Mouse (Mus musculus): Measurements from ENCODE around the gene Lgmn. TPM values are rescaled to one million over a fixed set of nuclear protein-coding genes. Genes with fewer than 3 reads are reported as not detected.

Gene Lgmn
- polyA plus RNA-seq, 1 experiment from 2014 or later, result 62.5 TPM

GRCm38 (mm10) chr12:102354126-102354984 lies 85.3 kb downstream of the Lgmn start:
- Histone ChIP-seq H3K27me3 (ENCODE audit: insufficient read depth, poor library complexity, severe bottlenecking) (no peaks in the 10 kb centered on the region), H3K9me3 (no peaks in the 10 kb centered on the region), H3K36me3 (no peaks in the 10 kb centered on the region), H3K27ac (no peak overlapping the region), H3K4me1 (replicated peaks) (no peaks in the 10 kb centered on the region), H3K4me3 (no peak overlapping the region)
- no peak for DNase-seq (ENCODE audit: low spot score)
- WGBS, result 91% methylated on average over 10 of the region's 10 CpGs

- 88% methylated on average over 1 of the region's 1 CpGs for WGBS
- Histone ChIP-seq H3K4me3 (no peak overlapping the region), H3K27ac (no peak overlapping the region), H3K9me3 (no peaks in the 10 kb centered on the region), H3K27me3 (ENCODE audit: insufficient read depth, poor library complexity, severe bottlenecking) (no peaks in the 10 kb centered on the region), H3K4me1 (replicated peaks) (no peaks in the 10 kb centered on the region), H3K36me3 (no peaks in the 10 kb centered on the region)
- no peak for DNase-seq (ENCODE audit: low spot score)
Observed at GRCm38 (mm10) chr12:102350997-102351396, 88.6 kb downstream of the Lgmn start.

GRCm38 (mm10) chr12:102348447-102348846 lies 91.2 kb downstream of the Lgmn start:
- H3K27ac ChIP-seq, result no peak overlapping the region

GRCm38 (mm10) chr12:102346507-102346906 lies 93.1 kb downstream of the Lgmn start:
- Histone ChIP-seq H3K27ac (no peak overlapping the region), H3K9me3 (no peaks in the 10 kb centered on the region), H3K27me3 (ENCODE audit: insufficient read depth, poor library complexity, severe bottlenecking) (no peaks in the 10 kb centered on the region), H3K36me3 (no peaks in the 10 kb centered on the region), H3K4me1 (replicated peaks) (peaks cover 6% of the 10 kb centered on the region; the same call in 1 of the 2 replicates), H3K4me3 (no peak overlapping the region)
- 11% methylated on average over 1 of the region's 1 CpGs for WGBS
- DNase-seq (ENCODE audit: low spot score), result peak; percentile 58

More at GRCm38 (mm10) chr12:102348447-102348846, 91.2 kb downstream of the Lgmn start:
- no peak for DNase-seq (ENCODE audit: low spot score)
- no peaks in the 10 kb centered on the region for H3K4me1 ChIP-seq (replicated peaks)
- H3K36me3 ChIP-seq, result no peaks in the 10 kb centered on the region
- H3K27me3 ChIP-seq (ENCODE audit: insufficient read depth, poor library complexity, severe bottlenecking), result no peaks in the 10 kb centered on the region
- WGBS, result 90% methylated on average over 6 of the region's 6 CpGs
- H3K4me3 ChIP-seq, result no peak overlapping the region
- no peaks in the 10 kb centered on the region for H3K9me3 ChIP-seq

GRCm38 (mm10) chr12:102345031-102345815 lies 94.4 kb downstream of the Lgmn start:
- no peak for DNase-seq (ENCODE audit: low spot score)
- H3K27me3 ChIP-seq (ENCODE audit: insufficient read depth, poor library complexity, severe bottlenecking), result no peaks in the 10 kb centered on the region
- peaks cover 6% of the 10 kb centered on the region; the same call in 1 of the 2 replicates for H3K4me1 ChIP-seq (replicated peaks)
- no peak overlapping the region for H3K4me3 ChIP-seq
- 73% methylated on average over 14 of the region's 14 CpGs for WGBS
- no peaks in the 10 kb centered on the region for H3K9me3 ChIP-seq
- no peak overlapping the region for H3K27ac ChIP-seq
- no peaks in the 10 kb centered on the region for H3K36me3 ChIP-seq

Other genes starting within 250 kb of the Lgmn start
- 5.1 TPM in 2 replicates for gene Rin3, start 156.8 kb downstream of the Lgmn start, polyA plus RNA-seq (2016; fragmentation: Nextera tagmentation; extraction: Ambion mirVana)
- 26.1 and 26.5 TPM in 2 replicates for gene Golga5, start 29.3 kb upstream of the Lgmn start, polyA plus RNA-seq (2016; fragmentation: Nextera tagmentation; extraction: Ambion mirVana)
- gene Chga, start 115.2 kb upstream of the Lgmn start, polyA plus RNA-seq (2016; fragmentation: Nextera tagmentation; extraction: Ambion mirVana), result 15.6 and 30.1 TPM in 2 replicates